Mouse (Mus musculus) mammary gland, adult 2 months (tissue): ENCODE data around the gene Gpr173. TPM values are rescaled to one million over a fixed set of nuclear protein-coding genes. Genes with fewer than 3 reads are reported as not detected.

ENCODE experiments used
- polyA plus RNA-seq: library from polyadenylated mRNA; depleted of rRNA; stranded (reverse); fragments of >200 nt; gene quantifications from 2 replicates; pipeline ENCODE4 v1.2.3, GENCODE M21; 2012; ENCODE audit warnings: low replicate concordance; rRNA removed

Gpr173 gene
- 2.6 and 2.7 TPM in 2 replicates for polyA plus RNA-seq

GRCm38 (mm10) chrX:152368397-152369273, at the start of gene Gpr173:
Gene Gpr173, minus strand, starts transcription at chrX:152368704.

GRCm38 (mm10) chrX:152342358-152342901, 26.1 kb downstream of the Gpr173 start, which contains the start of gene Tspyl2:
Gene Tspyl2, minus strand, starts transcription at chrX:152342425.

GRCm38 (mm10) chrX:152326996-152327688, 41.4 kb downstream of the Gpr173 start, which contains the start of gene Kantr:
Gene Kantr, minus strand, starts transcription at chrX:152327495.

Other genes starting within 250 kb of the Gpr173 start
- 18.2 and 26.9 TPM in 2 replicates for gene Iqsec2, start 224.4 kb downstream of the Gpr173 start, polyA plus RNA-seq
- gene Kdm5c, start 135.7 kb downstream of the Gpr173 start, polyA plus RNA-seq: 44.1 and 60.3 TPM in 2 replicates
- gene Kantr, start 41.2 kb downstream of the Gpr173 start, polyA plus RNA-seq: 5.7 and 7.4 TPM in 2 replicates
- gene Tspyl2, start 26.3 kb downstream of the Gpr173 start, polyA plus RNA-seq: 31.4 and 41.6 TPM in 2 replicates
- gene Cldn34a, start 194.6 kb upstream of the Gpr173 start, polyA plus RNA-seq: not detected in 2 replicates